Mouse (Mus musculus) G1E (cell line): ENCODE data around the gene Dmtf1.
"Not testable (repeated sequence)": the region's sequence is repeated elsewhere in the genome, so short reads cannot be mapped to it uniquely, and the experiment has no call there.

Experiments used
- CTCF ChIP-seq: IDR thresholded peaks from 2 replicates; pipeline ENCODE4 v1.5.1; 2012; ENCODE audit warnings: low read depth, low read length, inconsistent platforms, mixed read lengths
- GATA1 ChIP-seq: IDR thresholded peaks from 2 replicates; pipeline ENCODE4 v1.6.1; 2012; ENCODE audit warnings: borderline replicate concordance, low read length, inconsistent platforms, mixed read lengths
- GATA2 ChIP-seq: IDR thresholded peaks from 2 replicates; pipeline ENCODE4 v1.6.1; 2012; ENCODE audit warnings: low read depth, low read length, inconsistent platforms, borderline replicate concordance
- POLR2AphosphoS5 ChIP-seq: IDR thresholded peaks from 2 replicates; pipeline ENCODE4 v1.6.1; 2012; ENCODE audit warnings: low read depth, low read length, inconsistent platforms; ENCODE audit not compliant: insufficient replicate concordance
- TAL1 ChIP-seq: conservative IDR thresholded peaks from 2 replicates; pipeline ENCODE4 v1.6.1; 2012; ENCODE audit warnings: low read depth, low read length, inconsistent platforms, mixed read lengths

- TF ChIP-seq CTCF, POLR2AphosphoS5, TAL1, GATA1, GATA2: not testable (repeated sequence)
Measured at GRCm38 (mm10) chr5:9165151-9165550, 3.6 kb upstream of the Dmtf1 start.
